Mouse (Mus musculus): ENCODE results near the gene Ubr4.

DNA sequence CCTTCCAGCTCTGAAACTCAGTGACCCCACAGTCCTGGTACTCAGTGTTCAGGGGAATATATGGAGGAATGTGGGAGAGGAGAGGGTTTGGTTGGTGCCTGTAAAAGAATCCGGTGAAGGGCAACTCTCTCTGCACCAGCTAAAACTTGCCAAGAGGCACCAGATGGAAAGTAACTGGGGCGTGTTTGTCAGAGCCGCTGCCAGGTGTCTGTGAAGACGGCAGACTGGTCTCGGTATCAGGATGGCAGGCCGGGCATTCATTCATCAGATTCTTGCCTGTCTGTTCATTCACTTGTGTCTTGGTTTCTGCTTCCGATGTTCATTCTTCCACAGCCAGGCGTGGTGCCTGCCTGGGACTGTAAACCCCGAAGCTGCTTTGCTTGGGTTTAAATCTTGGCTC lies 184.3 kb downstream of the Ubr4 start:
- TF ChIP-seq CTCF (IDR thresholded peaks at IDR 0.05) = no peak
- TF ChIP-seq POLR2A (IDR thresholded peaks at IDR 0.05; ENCODE audit: insufficient read depth, low read depth, low read length) = no peak
- TF ChIP-seq EP300 (IDR thresholded peaks at IDR 0.05; ENCODE audit: insufficient read depth, low read depth, low read length) = no peak
